Mouse (Mus musculus) midbrain, postnatal 0 days (tissue): ENCODE results near the gene Prdm15. TPM values are rescaled to one million over a fixed set of nuclear protein-coding genes. Genes with fewer than 3 reads are reported as not detected.

Source experiments
- ATAC-seq: fragments of 200-750 bp; cut with Nextera tagmentation; 2 replicates; pipeline ENCODE4 v1.8.0; 2017; ENCODE audit warnings: moderate number of reproducible peaks, mild to moderate bottlenecking, moderate TSS enrichment, moderate library complexity; ENCODE audit not compliant: low FRiP score
- DNase-seq: peaks from one replicate; pipeline ENCODE4 v3.0.0-alpha.2; 2015; ENCODE audit warnings: low spot score
- H3K27ac ChIP-seq: fragments of 300-500 bp; sonication (generic); 2 replicates; pipeline ENCODE4 v1.5.1; 2014; ENCODE audit warnings: low read depth, mild to moderate bottlenecking, low read length, mixed read lengths
- H3K27me3 ChIP-seq: fragments of 300-500 bp; sonication (generic); 2 replicates; pipeline ENCODE4 v1.6.1; 2014; ENCODE audit warnings: low read length, control low read depth, mixed read lengths; ENCODE audit not compliant: insufficient read depth
- H3K36me3 ChIP-seq: fragments of 300-500 bp; sonication (generic); 2 replicates; pipeline ENCODE4 v1.6.1; 2014; ENCODE audit warnings: low read length, control low read depth, mixed read lengths; ENCODE audit not compliant: insufficient read depth
- H3K4me1 ChIP-seq: fragments of 300-500 bp; sonication (generic); 2 replicates; pipeline ENCODE4 v1.6.1; 2014; ENCODE audit warnings: mild to moderate bottlenecking, control low read depth, antibody characterized with exemption, low read length, mixed read lengths; ENCODE audit not compliant: insufficient read depth
- H3K4me2 ChIP-seq: fragments of 300-500 bp; sonication (generic); 2 replicates; pipeline ENCODE4 v1.6.1; 2014; ENCODE audit warnings: low read depth, mild to moderate bottlenecking, low read length, mixed read lengths; ENCODE audit not compliant: poor library complexity, severe bottlenecking
- H3K4me3 ChIP-seq: fragments of 300-500 bp; sonication (generic); 2 replicates; pipeline ENCODE4 v1.5.1; 2014; ENCODE audit warnings: low read depth, mild to moderate bottlenecking, low read length, moderate library complexity
- H3K9ac ChIP-seq: fragments of 300-500 bp; sonication (generic); replicated peaks from 2 replicates; pipeline ENCODE4 v1.6.1; 2014; ENCODE audit warnings: mild to moderate bottlenecking, low read length, moderate library complexity, mixed read lengths; ENCODE audit not compliant: poor library complexity, severe bottlenecking
- H3K9me3 ChIP-seq: fragments of 300-500 bp; sonication (generic); 2 replicates; pipeline ENCODE4 v1.6.1; 2016; ENCODE audit warnings: low read length, control low read depth
- CTCF ChIP-seq: IDR thresholded peaks from 2 replicates; pipeline ENCODE4 v1.5.1; 2016; ENCODE audit warnings: antibody characterized with exemption, mild to moderate bottlenecking
- WGBS: fragments of 180-500 bp; shearing (Covaris S2); extraction: QIAGEN DNeasy Blood & Tissue Kit; methylation state at CpG from one replicate; pipeline ENCODE4 v1.1.7; 2014; 5-methylcytosine and 5-hydroxymethylcytosine counted together
- polyA plus RNA-seq: library from polyadenylated mRNA; unstranded; fragments of >200 nt; fragmentation: Nextera tagmentation; extraction: Ambion mirVana; gene quantifications from 2 replicates; pipeline ENCODE4 v1.2.1, GENCODE M21; 2015
- total RNA-seq: library from RNA; depleted of rRNA; stranded (reverse); fragments of >200 nt; gene quantifications from 2 replicates; pipeline ENCODE4 v1.2.3, GENCODE M21; 2014; rRNA removed

Prdm15 gene
- total RNA-seq (6.2 and 12.9 TPM in 2 replicates), polyA plus RNA-seq (4.6 and 5.6 TPM in 2 replicates)

DNA sequence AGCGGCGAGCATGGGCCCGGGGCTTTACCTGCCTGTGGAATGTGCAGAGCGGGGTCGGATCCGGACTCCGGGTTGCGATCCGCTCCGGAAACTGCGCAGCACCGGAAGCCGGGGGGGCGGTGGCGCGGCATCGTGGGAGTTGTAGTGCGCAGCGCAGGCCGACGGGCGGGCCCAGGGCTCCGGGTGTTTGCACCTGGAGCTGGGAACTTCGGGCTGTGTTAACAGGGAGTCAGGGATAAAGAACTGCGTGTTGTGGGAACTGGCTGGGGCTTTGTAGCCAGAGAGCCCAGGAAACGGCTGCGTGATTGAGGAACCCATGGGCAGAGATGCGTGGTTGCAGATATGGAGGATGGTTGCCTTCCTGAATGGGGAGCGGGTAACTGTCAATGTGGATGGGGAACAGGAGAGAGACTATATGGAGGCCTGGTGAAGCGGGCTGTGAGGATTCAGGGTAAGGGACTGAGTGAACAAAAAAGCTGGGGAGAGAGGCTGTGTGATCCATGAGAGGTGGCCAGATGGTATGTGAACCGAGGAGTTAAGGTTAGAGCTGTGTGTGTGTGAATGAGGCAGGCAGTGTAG is at the start of gene Prdm15:
Gene Prdm15, minus strand, starts transcription at position 110 of the 579 bp plus-strand sequence.
- no peaks in the 10 kb centered on the region for H3K36me3 ChIP-seq
- peak within 1 kb of the TSS; percentile 71 for H3K4me2 ChIP-seq
- DNase-seq: peak; percentile 86
- WGBS: 1% methylated on average over 31 of the region's 31 CpGs
- peak within 1 kb of the TSS; percentile 99 for H3K27ac ChIP-seq
- H3K9ac ChIP-seq: peak within 1 kb of the TSS; percentile 94
- peak; percentile 88 for ATAC-seq
- no peaks in the 10 kb centered on the region for H3K4me1 ChIP-seq
- H3K4me3 ChIP-seq: peak within 1 kb of the TSS; percentile 75
- TF ChIP-seq CTCF: no peak
- no peaks in the 10 kb centered on the region for H3K9me3 ChIP-seq
- H3K27me3 ChIP-seq: no peaks in the 10 kb centered on the region

GRCm38 (mm10) chr16:97897346-97898024 is 45.8 kb upstream of the Prdm15 start:
- peak; percentile 40 for DNase-seq
- H3K9ac ChIP-seq: no peak overlapping the region
- no peak overlapping the region for H3K27ac ChIP-seq
- no peaks in the 10 kb centered on the region for H3K9me3 ChIP-seq
- H3K4me1 ChIP-seq: no peaks in the 10 kb centered on the region
- H3K4me2 ChIP-seq: no peak overlapping the region
- H3K4me3 ChIP-seq: no peak overlapping the region
- H3K36me3 ChIP-seq: no peaks in the 10 kb centered on the region
- no peak for ATAC-seq
- no peak for TF ChIP-seq CTCF
- H3K27me3 ChIP-seq: no peaks in the 10 kb centered on the region
- 81% methylated on average over 5 of the region's 5 CpGs for WGBS

DNA sequence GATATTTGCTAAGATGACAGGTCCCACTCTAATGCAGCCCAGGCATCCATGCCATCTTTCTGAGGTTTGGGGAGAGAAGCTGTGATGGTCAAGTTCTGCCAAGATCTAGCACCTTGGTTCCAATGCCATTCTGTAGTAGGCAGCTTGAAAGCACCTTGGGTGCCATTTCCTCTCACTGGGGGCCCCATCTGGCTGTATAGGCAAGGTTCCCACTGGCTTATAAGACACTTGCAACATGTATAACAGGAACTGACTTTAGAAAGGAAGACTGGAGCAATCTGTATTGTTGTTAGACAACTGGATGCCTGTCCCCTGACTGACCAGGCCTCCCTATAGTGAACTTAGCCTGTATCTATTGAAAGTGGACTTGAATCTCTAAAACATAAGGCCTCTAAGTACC is 36.1 kb upstream of the Prdm15 start:
- no peak for ATAC-seq
- Histone ChIP-seq H3K9me3 (no peaks in the 10 kb centered on the region), H3K9ac (no peak overlapping the region), H3K4me2 (no peak overlapping the region), H3K27me3 (no peaks in the 10 kb centered on the region), H3K27ac (no peak overlapping the region), H3K4me3 (no peak overlapping the region), H3K4me1 (no peaks in the 10 kb centered on the region), H3K36me3 (peaks cover 13% of the 10 kb centered on the region)
- TF ChIP-seq CTCF: no peak
- DNase-seq: no peak

DNA sequence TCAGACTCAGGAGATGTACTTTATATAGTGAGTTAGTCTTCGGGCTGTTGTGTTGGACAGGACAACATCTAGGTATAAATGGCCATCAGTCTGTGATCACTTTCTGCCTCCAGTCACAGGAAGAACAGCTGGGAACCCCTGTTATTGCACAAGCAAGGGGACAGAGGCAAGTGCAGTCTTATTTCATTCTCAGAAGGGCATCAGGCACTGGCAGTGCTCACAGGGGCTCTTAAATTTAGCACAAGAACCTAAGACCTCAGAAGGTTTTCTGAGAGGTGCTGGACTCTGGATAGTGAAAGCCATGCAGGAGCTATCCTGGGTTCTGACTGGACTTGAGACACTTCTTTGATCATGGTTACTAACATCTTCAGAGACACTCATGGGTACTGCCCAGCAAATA is 32.0 kb upstream of the Prdm15 start:
- H3K9me3 ChIP-seq: no peaks in the 10 kb centered on the region
- no peaks in the 10 kb centered on the region for H3K27me3 ChIP-seq
- 93% methylated on average over 1 of the region's 1 CpGs for WGBS
- H3K4me2 ChIP-seq: no peak overlapping the region
- no peak for DNase-seq
- H3K27ac ChIP-seq: no peak overlapping the region
- no peak for TF ChIP-seq CTCF
- H3K36me3 ChIP-seq: peaks cover 17% of the 10 kb centered on the region
- H3K4me1 ChIP-seq: no peaks in the 10 kb centered on the region
- no peak for ATAC-seq
- H3K4me3 ChIP-seq: no peak overlapping the region
- H3K9ac ChIP-seq: no peak overlapping the region

- Histone ChIP-seq H3K4me1 (no peaks in the 10 kb centered on the region), H3K4me3 (no peak overlapping the region), H3K9me3 (no peaks in the 10 kb centered on the region), H3K4me2 (no peak overlapping the region), H3K27me3 (no peaks in the 10 kb centered on the region), H3K27ac (no peak overlapping the region), H3K9ac (no peak overlapping the region), H3K36me3 (peaks cover 17% of the 10 kb centered on the region)
- ATAC-seq (no peak), DNase-seq (no peak)
- TF ChIP-seq CTCF: no peak
These were observed 31.2 kb upstream of the Prdm15 start for GRCm38 (mm10) chr16:97882891-97883290.

GRCm38 (mm10) chr16:97879134-97879533 is 27.5 kb upstream of the Prdm15 start:
- no peaks in the 10 kb centered on the region for H3K9me3 ChIP-seq
- no peak overlapping the region for H3K27ac ChIP-seq
- no peaks in the 10 kb centered on the region for H3K27me3 ChIP-seq
- H3K4me1 ChIP-seq: no peaks in the 10 kb centered on the region
- ATAC-seq (no peak), DNase-seq (peak; percentile 36)
- no peak overlapping the region for H3K4me3 ChIP-seq
- peak; percentile 72 for TF ChIP-seq CTCF
- H3K4me2 ChIP-seq: no peak overlapping the region
- H3K9ac ChIP-seq: no peak overlapping the region
- WGBS: 95% methylated on average over 1 of the region's 1 CpGs
- H3K36me3 ChIP-seq: peaks cover 22% of the 10 kb centered on the region
